Mouse (Mus musculus) kidney, adult 2 months (tissue): ENCODE measurements around the gene Eif1.

Experiments
- CTCF ChIP-seq: fragments of 200-500 bp; conservative IDR thresholded peaks from 2 replicates; pipeline ENCODE4 v1.5.1; 2011; ENCODE audit warnings: low read depth, mild to moderate bottlenecking, control low read depth, low read length, moderate library complexity, mixed read lengths; ENCODE audit not compliant: insufficient read depth, insufficient read length
- POLR2A ChIP-seq: fragments of 200-500 bp; IDR thresholded peaks from one replicate; pipeline ENCODE4 v1.6.1; 2011; ENCODE audit warnings: low read depth, low read length, control low read depth

- TF ChIP-seq CTCF, result peak; percentile 73
- TF ChIP-seq POLR2A, result no peak
Measured at GRCm38 (mm10) chr11:100281596-100282544, 37.8 kb upstream of the Eif1 start.
